Mouse (Mus musculus) stomach, postnatal 0 days (tissue): ENCODE results near the gene 2610042L04Rik.
"Not testable (repeated sequence)": the region's sequence is repeated elsewhere in the genome, so short reads cannot be mapped to it uniquely, and the experiment has no call there.

ENCODE experiments used
- CTCF ChIP-seq: IDR thresholded peaks from 2 replicates; pipeline ENCODE4 v1.5.1; 2016; ENCODE audit warnings: antibody characterized with exemption, low read depth, mild to moderate bottlenecking, moderate library complexity
- EP300 ChIP-seq: optimal IDR thresholded peaks from 2 replicates; pipeline ENCODE3; 2016; ENCODE audit warnings: antibody characterized with exemption

DNA sequence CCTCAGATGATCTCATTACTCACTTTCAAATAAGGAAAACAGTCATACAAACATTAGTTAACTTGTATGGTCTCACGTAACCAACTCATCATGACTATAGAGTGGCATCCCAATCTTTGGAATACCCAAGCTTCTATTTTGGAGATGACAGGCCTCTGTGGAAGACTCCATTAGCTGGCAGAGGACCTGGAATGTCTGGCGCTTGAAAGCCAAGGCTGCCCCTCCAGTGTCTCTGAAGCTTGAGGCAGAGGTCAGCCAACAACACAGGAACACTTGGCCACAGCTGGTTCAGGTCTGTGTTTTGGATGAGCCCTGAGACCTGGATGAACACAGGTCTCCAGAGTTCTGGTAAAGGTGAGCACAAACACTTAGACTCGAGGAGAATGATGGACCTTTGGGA lies 35.1 kb downstream of the 2610042L04Rik start:
- TF ChIP-seq CTCF, EP300: not testable (repeated sequence)
